Mouse (Mus musculus) MEL (cell line): ENCODE data around the gene Hfe2.

Experiments used
- CHD2 ChIP-seq: IDR thresholded peaks from 2 replicates; pipeline ENCODE4 v1.6.1; 2011; ENCODE audit warnings: low read length, improper control_type of control experiment
- CTCF ChIP-seq, 3 experiments: IDR thresholded peaks in 2 of 3; conservative IDR thresholded peaks in 1 of 3; 2 replicates each; pipeline ENCODE4 v1.5.1; 2011 to 2012; ENCODE audit warnings: low read length in 3 of 3, low read depth in 2 of 3, mild to moderate bottlenecking in 2 of 3, improper control_type of control experiment in 1 of 3, inconsistent platforms in 1 of 3, mixed read lengths in 1 of 3, moderate library complexity in 1 of 3; ENCODE audit not compliant: control insufficient read depth in 1 of 3, insufficient read depth in 1 of 3, poor library complexity in 1 of 3, severe bottlenecking in 1 of 3
- POLR2A ChIP-seq, 2 experiments: IDR thresholded peaks; 2 replicates each; pipeline ENCODE4 v1.6.1; 2011 to 2012; ENCODE audit warnings: low read length in 2 of 2, mild to moderate bottlenecking in 2 of 2, control low read depth in 1 of 2, improper control_type of control experiment in 1 of 2, low read depth in 1 of 2, moderate library complexity in 1 of 2; ENCODE audit not compliant: control insufficient read depth in 1 of 2, insufficient read depth in 1 of 2, poor library complexity in 1 of 2

DNA sequence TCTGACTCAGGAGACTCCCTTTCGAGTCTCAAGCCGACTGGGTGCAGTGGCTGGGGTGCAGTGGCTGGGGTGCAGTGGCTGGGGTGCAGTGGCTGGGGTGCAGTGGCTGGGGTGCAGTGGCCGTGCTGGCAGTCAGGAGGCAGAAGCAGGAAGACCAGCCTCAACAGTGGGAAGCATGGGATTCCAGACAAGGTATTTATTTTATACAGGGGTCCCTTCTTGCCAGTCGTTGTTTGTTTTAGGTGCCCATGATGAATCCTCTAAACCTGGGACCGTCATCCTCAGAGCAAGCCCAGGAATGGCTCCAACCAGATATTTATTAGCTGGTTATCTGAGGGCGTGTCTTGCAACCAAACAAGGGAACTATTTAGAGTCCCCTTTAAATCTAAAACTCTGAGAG lies 28.6 kb downstream of the Hfe2 start:
- TF ChIP-seq POLR2A (IDR thresholded peaks at IDR 0.05; ENCODE audit: control insufficient read depth in 1 of 2, insufficient read depth in 1 of 2, low read depth in 1 of 2, low read length in 2 of 2, poor library complexity in 1 of 2) (no peak), CTCF (IDR thresholded peaks at IDR 0.05 in 2 of 3, conservative IDR thresholded peaks at IDR 0.05 in 1 of 3; ENCODE audit: control insufficient read depth in 1 of 3, insufficient read depth in 1 of 3, low read depth in 2 of 3, low read length in 3 of 3, poor library complexity in 1 of 3, severe bottlenecking in 1 of 3) (no peak), CHD2 (no peak)
